In the genomic region with DNA sequence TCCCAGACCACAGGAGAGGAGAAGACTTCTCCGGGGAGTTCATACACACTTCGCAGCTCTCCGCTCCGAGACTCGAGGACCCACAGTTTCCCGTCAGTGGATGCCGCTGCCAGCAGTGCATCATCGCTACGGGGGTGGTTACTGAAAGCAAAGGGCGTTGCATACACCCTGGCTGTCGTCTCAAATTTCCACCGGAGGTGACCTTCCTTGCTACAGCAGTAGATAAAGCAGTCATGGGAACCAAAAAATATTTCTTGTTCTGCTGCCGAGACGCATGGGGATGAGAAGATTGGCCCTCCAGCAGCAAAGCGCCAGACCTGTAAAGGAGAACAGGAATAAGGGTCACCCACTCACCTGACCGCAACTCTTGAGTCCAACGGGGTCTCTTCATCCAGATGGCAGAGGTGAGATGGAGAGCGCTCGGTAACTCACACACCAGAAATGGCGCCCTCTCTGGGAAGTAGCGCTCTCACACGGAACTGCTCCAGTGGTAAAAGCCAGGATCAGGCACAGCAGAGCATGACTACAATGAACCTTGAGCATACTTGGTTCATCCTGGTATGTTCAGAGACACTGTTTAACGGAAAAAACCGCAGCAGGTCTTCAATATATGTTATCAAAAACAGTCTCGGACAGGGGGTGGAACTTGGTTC, we compare ENCODE assay signal across 18 mouse cellular contexts. TPM values are rescaled to one million over a fixed set of nuclear protein-coding genes. Genes with fewer than 3 reads are reported as not detected.
DNase-seq lines count a peak whose midpoint lies in the region; ATAC-seq and TF ChIP-seq lines count a peak whose summit lies in the region.
"Had no signal": no experiment of that assay in that cellular context is flagged by ENCODE, and none has a peak within 500 bp of the region (broad histone marks: within the 10 kb centered on the region; RNA-seq: fewer than 3 reads in every experiment).

No protein-coding gene starts in this region.

- H3K36me3 ChIP-seq in ES-E14 (ENCODE audit: control insufficient read depth, insufficient read depth, low read length, poor library complexity, severe bottlenecking): peaks cover 19% of the 10 kb centered on the region; the same call in 1 of the 2 replicates
- peaks cover 66% of the 10 kb centered on the region for H3K36me3 ChIP-seq in heart, embryonic 13.5 days
- peaks cover 55% of the 10 kb centered on the region for H3K36me3 ChIP-seq in kidney, embryonic 15.5 days

- in situ Hi-C loops in ES-E14 (cut with MboI; ENCODE audit: low sequenced_read_pairs in 2 of 2, unreplicated experiment in 2 of 2): no loop called here

- no peaks in the 10 kb centered on the region for H3K27me3 ChIP-seq in heart, embryonic 13.5 days (replicated peaks)
- no peaks in the 10 kb centered on the region for H3K27me3 ChIP-seq in kidney, embryonic 15.5 days
- H3K27me3 ChIP-seq: hindbrain, embryonic 13.5 days; liver, embryonic 13.5 days; neural tube, embryonic 15.5 days had no signal

- peaks cover 0 to 4% of the 10 kb centered on the region in 2 experiments; a peak in 1 of 4 replicates for H3K4me1 ChIP-seq in ES-E14 (ENCODE audit: control insufficient read depth in 2 of 2, insufficient read depth in 2 of 2, low read length in 2 of 2, poor library complexity in 1 of 2)
- H3K4me1 ChIP-seq in heart, embryonic 13.5 days: 0 out of 2 replicates have a peak, but pooled peaks cover 2% of the 10 kb centered on the region
- H3K4me1 ChIP-seq in kidney, embryonic 15.5 days: no peaks in the 10 kb centered on the region
- H3K4me1 ChIP-seq: hindbrain, embryonic 13.5 days; liver, embryonic 13.5 days; neural tube, embryonic 15.5 days had no signal

- H3K9me3 ChIP-seq in ES-E14 (ENCODE audit: control insufficient read depth, insufficient read depth, low read depth, low read length): no peaks in the 10 kb centered on the region
- no peaks in the 10 kb centered on the region for H3K9me3 ChIP-seq in heart, embryonic 13.5 days
- H3K9me3 ChIP-seq in kidney, embryonic 15.5 days (replicated peaks): no peaks in the 10 kb centered on the region
- H3K9me3 ChIP-seq: hindbrain, embryonic 13.5 days; liver, embryonic 13.5 days; neural tube, embryonic 15.5 days had no signal

- WGBS in heart, embryonic 13.5 days: 63% methylated on average over 25 of the region's 25 CpGs
- WGBS in kidney, embryonic 15.5 days: 82% methylated on average over 25 of the region's 25 CpGs

- ATAC-seq in heart, embryonic 13.5 days (ENCODE audit: extremely low read depth, insufficient number of reproducible peaks, low FRiP score, low TSS enrichment): no peak
- no peak for ATAC-seq in kidney, embryonic 15.5 days (replicated peaks; ENCODE audit: low FRiP score)
- ATAC-seq: intestine, postnatal 0 days had no signal

- peak; percentile 31 to 32 for DNase-seq in adrenal gland, postnatal 36 days
- DNase-seq in adrenal gland, postnatal 25 days: no peak
- DNase-seq in ES-E14 (ENCODE audit: low read depth, low spot score): no peak
- DNase-seq in heart, postnatal 4 days: peak; percentile 67
- no peak for DNase-seq in layer of hippocampus, adult 8-10 months (ENCODE audit: low spot score in 2 of 2)
- DNase-seq: cerebellum, postnatal 25 days; gastrocnemius, postnatal 25 days; kidney, postnatal 10 days; liver, embryonic 13.5 days; midbrain, embryonic 14.5 days; thymus, postnatal 36 days had no signal

- peak overlapping the region in 1 of 2 experiments; percentile 51; a peak in 2 of 4 replicates for H3K4me3 ChIP-seq in ES-E14 (ENCODE audit: insufficient read depth in 1 of 2, low read depth in 1 of 2, low read length in 2 of 2, poor library complexity in 1 of 2, severe bottlenecking in 1 of 2)
- peak overlapping the region; percentile 25; the same call in 1 of the 2 replicates for H3K4me3 ChIP-seq in heart, embryonic 13.5 days
- H3K4me3 ChIP-seq in kidney, embryonic 15.5 days (replicated peaks): no peak overlapping the region
- H3K4me3 ChIP-seq: hindbrain, embryonic 13.5 days; liver, embryonic 13.5 days; myocyte; neural tube, embryonic 15.5 days had no signal

- no peak overlapping the region for H3K27ac ChIP-seq in ES-E14 (ENCODE audit: insufficient read depth, low read depth, low read length, poor library complexity, severe bottlenecking)
- H3K27ac ChIP-seq in heart, embryonic 13.5 days (replicated peaks): peak overlapping the region; percentile 64
- H3K27ac ChIP-seq in kidney, embryonic 15.5 days: no peak overlapping the region
- H3K27ac ChIP-seq: hindbrain, embryonic 13.5 days; liver, embryonic 13.5 days; neural tube, embryonic 15.5 days; stomach, postnatal 0 days had no signal

- H3K9ac ChIP-seq in ES-E14 (ENCODE audit: insufficient read depth, low read depth, low read length, poor library complexity, severe bottlenecking): peak overlapping the region; percentile 33; the same call in 1 of the 2 replicates
- no peak overlapping the region for H3K9ac ChIP-seq in heart, embryonic 13.5 days
- no peak overlapping the region for H3K9ac ChIP-seq in kidney, embryonic 15.5 days
- H3K9ac ChIP-seq: hindbrain, embryonic 13.5 days; liver, embryonic 13.5 days; neural tube, embryonic 15.5 days had no signal

- H3K4me2 ChIP-seq in heart, embryonic 13.5 days: peak overlapping the region; percentile 44
- H3K4me2 ChIP-seq in kidney, embryonic 15.5 days: no peak overlapping the region
- H3K4me2 ChIP-seq: hindbrain, embryonic 13.5 days; liver, embryonic 13.5 days; neural tube, embryonic 15.5 days had no signal

TF ChIP-seq in ES-E14, 5 proteins besides CTCF, POLR2A, EP300 and RAD21:
- TF ChIP-seq ZC3H11A (IDR thresholded peaks at IDR 0.05; ENCODE audit: borderline replicate concordance, low read depth, low read length) (no peak), ZNF384 (IDR thresholded peaks at IDR 0.05; ENCODE audit: low read depth, low read length) (no peak), HCFC1 (IDR thresholded peaks at IDR 0.05; ENCODE audit: borderline replicate concordance, insufficient read depth, low read length) (no peak), CHD2 (IDR thresholded peaks at IDR 0.05; ENCODE audit: low read depth, low read length) (no peak), MAFK (IDR thresholded peaks at IDR 0.05; ENCODE audit: insufficient read depth, low read depth, low read length) (no peak)

RNA-seq across cellular contexts. Expression of a gene that starts 29.1 kb away (rescaled TPM):
- 10 to 100 TPM; 14.7 to 16.6 TPM for total RNA-seq in adrenal gland, postnatal 36 days (2021)
- total RNA-seq in adrenal gland, postnatal 25 days (2021): 24.0 and 32.1 TPM in 2 replicates
- total RNA-seq in ES-E14 (2012; rRNA removed): 18.0 and 22.1 TPM in 2 replicates
- polyA plus RNA-seq in heart, embryonic 13.5 days (2015; fragmentation: Nextera tagmentation; extraction: Ambion mirVana): 14.8 and 18.9 TPM in 2 replicates
- 10 to 100 TPM; 10.2 to 11.3 TPM for total RNA-seq in heart, postnatal 4 days (2021)
- 16.8 and 18.1 TPM in 2 replicates for polyA plus RNA-seq in kidney, embryonic 15.5 days (2015; fragmentation: Nextera tagmentation; extraction: Ambion mirVana)
- total RNA-seq in layer of hippocampus, adult 8-10 months (2022): 10 to 100 TPM; 27.3 to 35.6 (median 30.3) TPM

Comparison
In these comparisons a context has a peak if more than half of its experiments do, and no peak if none do; other contexts are left out.
1. DNase-seq: peak in adrenal gland, postnatal 36 days (2 of 2) and heart, postnatal 4 days (single experiment); none in adrenal gland, postnatal 25 days (single experiment), ES-E14 (single experiment) and layer of hippocampus, adult 8-10 months (0 of 2).